Mouse (Mus musculus): ENCODE data around the gene Gxylt2.

The Gxylt2 gene

DNA sequence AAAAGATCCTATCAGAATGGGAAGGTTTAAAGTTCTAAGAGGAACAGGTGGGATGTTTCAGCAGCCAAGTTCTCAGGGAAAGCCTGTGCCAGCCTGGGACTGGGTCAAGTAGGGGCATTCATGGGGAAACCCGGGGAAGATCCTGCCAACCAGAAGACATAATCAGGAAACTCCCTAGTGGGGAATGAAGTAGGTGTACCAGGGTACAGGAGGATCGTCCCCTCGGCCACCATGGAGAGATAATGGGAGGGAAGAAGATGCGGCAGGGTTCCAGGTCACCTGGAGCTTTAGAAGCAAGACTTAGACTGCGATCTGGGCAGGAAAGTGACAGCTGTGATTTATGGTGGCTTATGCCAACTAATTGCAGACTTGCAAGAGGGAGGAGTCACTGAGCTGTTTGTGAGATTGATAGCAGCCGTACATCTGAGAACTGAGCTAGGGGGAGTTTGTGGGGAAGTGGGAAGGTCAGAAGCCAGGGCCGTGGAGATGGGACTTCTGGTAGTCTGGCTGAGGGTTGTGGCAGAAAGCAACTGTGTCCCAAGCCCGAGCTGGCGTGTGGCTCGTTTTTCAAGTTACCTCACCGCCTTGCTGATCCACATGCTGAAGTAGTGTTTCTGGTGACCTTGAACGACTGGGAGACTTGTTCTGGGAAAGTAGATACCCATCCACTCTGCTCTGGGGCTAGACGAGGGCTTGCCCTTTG, 98.0 kb downstream of the Gxylt2 start:
- peak; percentile 59 to 61 for DNase-seq

DNA sequence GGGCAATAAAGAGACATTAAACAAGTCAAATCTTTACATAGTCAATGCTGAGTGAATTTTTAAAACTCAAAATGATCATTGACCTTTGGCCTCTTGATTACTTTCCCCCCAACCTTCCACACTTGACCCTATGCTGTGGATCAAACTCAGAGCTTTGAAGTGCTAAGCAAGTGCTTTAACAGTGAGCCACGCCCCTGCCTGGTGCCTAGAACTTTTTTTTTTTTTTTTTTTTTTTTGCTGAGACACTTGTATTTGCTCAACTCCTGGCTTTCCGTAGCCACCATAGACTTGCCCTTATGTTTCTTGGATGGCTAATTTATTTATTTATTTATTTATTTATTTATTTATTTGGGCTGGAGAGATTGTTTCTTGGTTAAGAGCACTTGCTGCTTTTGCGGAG, 98.7 kb downstream of the Gxylt2 start:
- no peak for DNase-seq

DNA sequence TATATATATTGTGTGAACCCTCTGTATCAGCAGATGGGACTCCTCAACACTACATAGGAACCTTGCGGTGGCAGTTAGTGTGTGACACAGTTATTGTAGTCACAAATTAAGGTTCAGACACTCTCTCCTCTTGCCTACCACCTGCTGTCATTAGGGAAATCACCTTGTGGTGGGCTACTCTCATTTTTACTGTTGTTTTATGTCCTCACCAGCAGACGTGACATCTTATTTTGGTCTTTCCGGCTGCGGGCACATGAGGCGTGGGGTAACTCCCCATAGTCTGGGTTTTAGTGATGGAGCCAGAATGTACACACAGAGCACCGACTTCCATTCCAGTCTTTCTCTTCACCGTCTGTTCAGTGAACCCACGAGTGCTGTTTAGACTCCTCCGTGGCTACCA, 102.7 kb downstream of the Gxylt2 start:
- no peak for DNase-seq

DNA sequence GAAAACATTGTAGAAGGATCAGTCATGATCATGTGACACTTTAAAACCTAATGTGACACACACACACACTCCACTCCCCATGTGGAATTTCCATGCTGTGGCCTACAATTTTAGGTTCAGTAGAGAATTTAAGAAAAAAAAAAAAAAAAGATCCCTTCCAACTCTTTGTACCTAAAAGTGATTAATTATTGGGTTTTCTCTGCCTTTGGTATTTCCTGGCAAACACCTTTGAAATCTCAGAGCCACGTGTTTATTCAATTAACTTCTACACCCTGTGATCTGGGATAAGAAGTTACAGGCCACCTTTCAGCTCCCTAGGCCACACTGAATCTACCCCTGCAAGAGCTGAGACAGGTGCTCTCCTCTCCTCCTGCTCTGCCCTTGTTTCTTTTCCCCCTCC, 103.2 kb downstream of the Gxylt2 start:
- DNase-seq, result no peak

DNA sequence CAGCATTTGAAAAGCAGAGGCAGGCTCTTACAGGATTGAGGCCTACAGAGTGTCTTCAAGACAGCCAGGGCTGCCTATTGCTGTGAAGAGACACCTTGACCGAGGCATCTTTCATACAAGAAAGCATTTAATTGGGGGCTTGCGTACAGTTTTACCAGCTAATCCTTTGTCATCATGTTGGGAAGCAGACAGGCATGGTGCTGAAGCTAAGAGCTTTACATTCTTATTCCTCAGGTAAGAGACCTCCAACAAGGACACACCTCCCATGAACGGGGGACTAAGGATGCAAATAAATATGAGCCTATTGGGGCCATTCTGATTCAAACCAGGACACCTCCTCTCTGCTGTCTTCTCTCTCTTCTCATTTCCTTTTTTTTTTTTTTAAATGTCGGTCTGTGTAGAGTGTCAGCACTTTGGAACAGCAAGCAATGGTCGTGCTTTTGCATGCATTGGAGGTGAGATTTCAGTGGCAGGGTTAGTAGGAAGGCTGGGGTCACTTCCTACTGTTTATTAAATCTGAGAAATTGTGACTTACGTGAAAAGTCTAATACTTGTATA, 103.8 kb downstream of the Gxylt2 start:
- no peak for DNase-seq

DNA sequence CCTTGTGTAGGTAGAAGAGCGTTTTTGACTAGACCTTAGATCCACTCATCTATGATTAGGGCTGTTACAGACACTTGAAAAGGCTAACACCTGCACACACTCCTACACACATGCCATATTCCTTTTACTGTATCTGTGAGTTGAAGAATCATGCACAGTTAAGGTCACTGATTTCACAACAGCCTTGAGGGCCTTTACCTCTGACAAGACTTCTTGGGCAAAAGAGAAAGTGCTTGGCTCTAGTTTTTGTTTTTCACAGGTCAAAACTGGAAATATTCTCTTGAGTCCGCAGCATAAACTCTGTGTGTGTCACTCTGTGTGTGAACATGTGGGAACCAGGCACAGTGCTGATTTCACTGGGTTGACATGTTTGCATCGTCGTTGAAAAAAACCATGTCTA, 105.6 kb downstream of the Gxylt2 start:
- no peak for DNase-seq

DNA sequence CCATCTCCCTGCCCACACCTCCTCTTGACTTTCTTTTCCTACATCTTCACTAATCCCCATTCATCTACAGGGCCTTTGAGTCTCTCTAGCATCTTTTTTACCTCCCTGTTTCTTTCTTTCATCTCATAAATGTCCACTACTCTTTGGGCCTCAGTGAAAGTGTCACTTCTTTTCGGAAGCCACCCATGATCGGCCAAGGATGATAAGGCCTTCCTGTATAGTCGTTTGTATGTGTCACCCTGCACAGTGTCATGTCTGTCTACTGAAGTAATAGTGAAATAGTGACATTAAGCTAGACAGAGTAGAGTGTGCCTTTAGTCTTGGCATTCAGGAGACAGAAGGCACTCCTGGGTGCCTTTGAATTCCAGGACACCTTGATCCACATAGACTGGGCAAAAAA, 107.2 kb downstream of the Gxylt2 start:
- DNase-seq, result no peak

- no peak for DNase-seq
Observed at GRCm38 (mm10) chr6:100821367-100821766, 116.8 kb downstream of the Gxylt2 start.

- no peak for DNase-seq
Observed at GRCm38 (mm10) chr6:100823356-100823755, 118.8 kb downstream of the Gxylt2 start.

GRCm38 (mm10) chr6:100824381-100824965, 119.9 kb downstream of the Gxylt2 start:
- no peak for DNase-seq

- DNase-seq, result no peak
Observed at GRCm38 (mm10) chr6:100826046-100826445, 121.5 kb downstream of the Gxylt2 start.

DNA sequence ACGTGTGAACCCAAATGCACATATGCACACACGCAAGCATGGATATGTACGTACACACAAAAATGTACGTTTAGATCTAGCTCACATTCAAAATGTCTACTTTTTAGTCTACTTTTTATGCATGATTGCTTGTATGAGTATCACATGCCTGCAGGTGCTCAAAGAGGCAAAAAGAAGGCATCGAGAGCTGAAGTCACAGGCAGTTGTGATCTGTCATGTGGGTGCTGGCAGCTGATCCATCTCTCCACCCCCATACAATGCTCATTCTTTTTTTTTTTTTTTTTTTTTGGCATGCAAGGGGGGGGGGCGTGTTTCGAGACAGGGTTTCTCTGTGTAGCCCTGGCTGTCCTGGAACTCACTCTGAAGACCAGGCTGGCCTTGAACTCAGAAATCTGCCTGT, 124.0 kb downstream of the Gxylt2 start:
- DNase-seq, result no peak

- DNase-seq, result no peak
Observed at GRCm38 (mm10) chr6:100829770-100830169, 125.2 kb downstream of the Gxylt2 start.

- DNase-seq, result no peak
Observed at GRCm38 (mm10) chr6:100831188-100831587, 126.7 kb downstream of the Gxylt2 start.

GRCm38 (mm10) chr6:100831751-100832150, 127.2 kb downstream of the Gxylt2 start:
- DNase-seq, result no peak

DNA sequence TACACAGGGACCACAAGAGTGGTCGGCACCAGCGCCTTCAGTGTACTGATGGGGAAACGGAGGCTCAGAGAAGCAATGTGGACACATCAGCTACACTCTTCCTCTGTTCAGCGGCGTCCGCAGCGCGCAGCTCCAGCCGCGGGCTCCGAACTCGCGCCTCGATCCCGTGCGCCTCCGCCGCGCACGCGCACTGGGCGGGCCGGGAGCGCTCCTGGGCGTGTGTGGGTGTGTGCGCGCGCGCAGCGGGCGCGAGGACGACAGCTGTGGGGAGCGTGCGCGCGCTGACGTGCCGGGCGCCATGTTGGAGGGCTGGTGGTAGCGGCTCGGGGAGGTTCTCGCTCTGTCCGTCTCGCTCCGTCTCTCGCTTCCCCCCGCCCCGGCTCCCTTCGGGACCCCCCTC, 128.8 kb downstream of the Gxylt2 start, which contains the start of gene Ppp4r2:
Gene Ppp4r2 (plus strand): TSS at position 268 of the 400 bp plus-strand sequence.
- peak; percentile 96 to 97 for DNase-seq

- DNase-seq, result peak; percentile 74 to 75
Observed at GRCm38 (mm10) chr6:100833811-100834481, 129.4 kb downstream of the Gxylt2 start.

GRCm38 (mm10) chr6:100834489-100835160, 130.1 kb downstream of the Gxylt2 start:
- peak in 1 of 2 experiments; percentile 14 for DNase-seq

- no peak for DNase-seq
Observed at GRCm38 (mm10) chr6:100845058-100845457, 140.5 kb downstream of the Gxylt2 start.

DNA sequence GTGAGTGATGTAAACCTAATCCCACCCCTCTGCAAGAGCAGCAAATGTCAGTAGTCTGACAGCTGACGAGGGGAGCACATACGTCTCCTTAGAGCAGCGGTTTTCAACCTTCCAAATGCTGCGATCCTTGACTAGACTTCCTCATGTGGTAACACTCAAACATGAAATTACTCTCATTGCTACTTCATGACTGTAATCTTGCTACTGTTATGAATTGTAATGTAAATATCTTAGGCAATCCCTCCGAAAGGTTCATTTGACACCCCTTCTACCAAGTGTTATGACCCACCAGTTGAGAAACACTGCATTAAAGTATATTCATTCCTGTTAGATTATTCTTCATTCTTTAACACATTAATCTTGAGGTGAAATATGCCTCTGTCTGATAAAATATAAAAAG, 142.7 kb downstream of the Gxylt2 start:
- DNase-seq, result no peak

DNA sequence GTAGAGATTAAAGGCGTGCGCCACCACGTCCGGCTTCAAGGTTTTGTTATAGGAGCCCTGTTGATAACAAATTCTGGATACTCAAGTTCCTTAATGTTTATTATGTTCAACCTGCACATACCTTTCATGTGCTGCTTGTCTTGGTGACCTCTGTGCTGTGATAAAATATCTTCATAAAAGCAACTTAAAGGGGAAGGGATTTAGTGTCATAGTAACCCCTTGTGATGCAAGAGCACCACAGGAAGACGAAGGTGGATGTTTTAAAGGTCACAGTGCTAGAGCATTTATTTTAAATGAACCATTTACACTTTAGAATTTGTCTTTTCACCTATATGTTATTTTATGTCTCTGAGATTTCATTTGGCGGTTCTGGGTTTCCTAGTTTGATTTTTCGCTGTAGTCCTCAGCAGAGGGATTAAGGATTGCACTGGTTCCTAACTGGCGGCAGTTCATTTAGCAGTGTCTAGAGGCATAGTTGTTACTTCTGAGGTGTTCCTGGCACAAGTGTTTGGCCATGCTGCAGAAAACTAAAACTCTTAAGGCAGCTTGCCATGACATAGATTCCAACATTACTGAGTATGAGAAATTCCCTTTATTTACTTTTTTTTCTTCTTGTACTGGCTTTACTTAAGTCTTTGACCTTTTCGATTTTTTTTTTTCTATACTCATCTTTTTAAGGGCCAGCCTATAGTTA, 144.3 kb downstream of the Gxylt2 start:
- no peak for DNase-seq

GRCm38 (mm10) chr6:100850671-100851081, 146.1 kb downstream of the Gxylt2 start:
- DNase-seq, result no peak

- no peak for DNase-seq
Observed at GRCm38 (mm10) chr6:100851083-100851482, 146.5 kb downstream of the Gxylt2 start.
